Mouse (Mus musculus): ENCODE measurements around the gene Synm. TPM values are rescaled to one million over a fixed set of nuclear protein-coding genes. Genes with fewer than 3 reads are reported as not detected.

The Synm gene
- polyA plus RNA-seq, 1 experiment = 268 TPM

DNA sequence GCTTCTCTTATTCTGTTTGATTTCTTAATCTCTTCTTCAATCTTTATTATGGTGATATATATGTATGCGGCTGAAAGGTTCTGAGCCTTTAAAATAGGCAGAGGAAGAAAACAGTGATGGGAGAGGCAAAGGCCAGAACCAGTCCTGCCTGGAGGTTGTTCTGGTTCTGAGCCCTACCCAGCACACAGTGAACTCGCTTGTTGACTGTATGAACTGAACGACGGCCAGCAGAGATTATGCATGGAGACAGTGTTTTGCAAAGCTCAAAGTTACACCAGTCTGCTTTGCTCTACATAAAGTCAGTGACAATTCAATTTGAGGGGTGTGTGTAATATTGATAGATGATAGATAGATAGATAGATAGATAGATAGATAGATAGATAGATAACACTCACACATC lies 60.2 kb downstream of the Synm start:
- DNase-seq (ENCODE audit: low spot score) = no peak

DNA sequence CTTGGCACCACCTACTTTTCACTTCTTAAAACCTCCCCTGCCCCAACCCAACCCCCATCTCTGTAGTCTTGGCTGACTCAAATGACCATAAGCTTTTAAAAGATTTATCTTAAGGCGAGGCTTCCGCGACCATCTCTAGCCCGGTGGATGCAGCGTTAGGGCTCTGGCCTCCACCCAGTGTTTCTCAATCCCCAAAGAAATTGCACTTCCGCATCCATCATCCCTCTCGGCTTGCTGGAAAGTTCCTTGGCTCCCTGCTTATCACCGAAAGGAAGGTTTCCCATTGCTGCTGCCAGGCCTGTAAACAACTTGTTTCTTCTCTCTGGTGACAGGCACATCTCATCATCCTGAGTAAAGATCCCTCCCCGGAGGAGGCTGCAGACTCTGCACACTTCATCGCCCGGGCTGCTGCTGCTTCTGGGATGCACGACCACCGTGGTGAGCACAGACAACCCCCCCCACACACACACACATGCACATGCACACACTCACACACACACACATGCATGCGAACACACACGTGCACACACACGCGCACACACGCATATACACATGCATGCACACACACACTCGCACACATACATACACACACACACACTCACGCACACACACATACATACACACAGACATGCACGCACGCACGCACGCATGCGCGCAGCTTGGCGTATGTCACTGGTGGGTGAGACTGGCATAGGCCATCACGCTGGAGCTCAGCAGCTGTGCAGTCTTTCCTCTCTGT lies 61.5 kb downstream of the Synm start:
- no peak for DNase-seq (ENCODE audit: low spot score)

DNA sequence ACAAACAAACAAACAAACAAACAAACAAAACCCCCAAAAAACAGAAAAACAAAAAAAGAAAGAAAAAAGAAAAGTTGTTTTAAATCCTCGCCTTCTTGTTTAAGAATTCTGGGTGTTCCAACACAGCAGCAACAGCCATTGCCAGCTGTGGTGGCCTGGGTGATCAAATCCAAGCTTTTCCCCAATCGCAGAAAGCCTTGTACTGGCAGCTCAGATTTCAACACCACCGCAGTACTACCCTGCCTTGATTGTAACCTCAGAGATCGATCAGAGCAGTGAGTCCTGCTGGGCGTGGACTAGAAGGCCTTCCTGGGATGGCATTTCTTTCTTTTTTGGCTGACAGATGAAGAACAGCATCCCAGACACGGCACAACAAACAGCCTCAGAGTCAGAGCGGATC lies 63.6 kb downstream of the Synm start:
- DNase-seq (ENCODE audit: low spot score) = no peak

DNA sequence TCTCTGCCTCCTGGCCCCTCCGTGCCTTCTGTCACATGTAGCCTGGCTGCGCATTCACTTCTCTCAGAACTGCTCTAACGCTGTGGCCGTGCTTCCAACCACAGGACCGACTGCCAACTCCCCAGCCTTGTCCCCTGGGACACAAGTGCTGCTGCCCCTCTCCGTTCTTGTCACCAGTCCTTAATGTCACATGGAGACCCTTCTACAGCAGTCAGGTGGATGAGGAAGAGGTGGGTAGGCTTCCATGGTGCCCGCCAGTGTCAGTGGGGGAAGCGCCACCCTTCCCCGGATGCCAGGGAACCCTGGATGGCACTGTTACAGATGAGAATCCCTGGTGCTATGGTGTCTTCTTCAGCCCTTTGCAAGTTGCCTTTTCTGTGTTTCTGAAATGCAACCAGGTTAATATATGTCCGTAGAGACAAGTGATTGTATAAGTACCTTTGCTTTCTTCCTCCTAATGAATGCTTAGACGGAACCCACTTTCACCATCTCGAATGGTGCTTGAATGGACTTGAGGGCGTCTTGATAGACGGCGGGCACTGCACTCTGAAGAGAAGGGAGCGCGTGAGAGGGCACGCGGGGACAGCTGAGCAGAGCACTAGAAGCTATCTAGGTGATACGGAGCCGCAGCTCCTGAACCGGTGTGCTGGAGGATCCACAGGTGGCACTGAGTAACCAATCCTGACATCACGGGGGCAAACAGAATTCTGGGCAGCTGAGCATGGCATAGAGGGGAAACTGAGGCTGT lies 66.6 kb downstream of the Synm start:
- no peak for DNase-seq (ENCODE audit: low spot score)

DNA sequence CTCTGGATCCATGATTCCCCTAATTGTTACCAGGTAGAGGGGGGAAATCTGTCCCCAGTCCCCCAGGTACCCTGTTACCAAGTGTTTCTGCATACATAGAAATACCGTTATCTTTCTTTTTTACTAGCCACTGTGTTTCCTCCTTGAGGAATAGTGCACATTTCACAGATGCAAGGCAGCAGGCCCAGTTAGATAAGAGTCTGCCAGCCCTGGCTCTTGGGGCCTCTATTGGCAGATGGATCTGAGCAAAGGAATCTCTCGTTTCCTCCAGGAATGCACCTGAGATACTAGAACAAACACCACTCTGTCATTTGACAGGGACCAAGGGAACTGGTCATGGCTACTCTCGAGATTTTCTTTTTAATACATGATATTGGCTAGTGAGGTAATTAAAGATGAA lies 67.4 kb downstream of the Synm start:
- DNase-seq (ENCODE audit: low spot score) = no peak

DNA sequence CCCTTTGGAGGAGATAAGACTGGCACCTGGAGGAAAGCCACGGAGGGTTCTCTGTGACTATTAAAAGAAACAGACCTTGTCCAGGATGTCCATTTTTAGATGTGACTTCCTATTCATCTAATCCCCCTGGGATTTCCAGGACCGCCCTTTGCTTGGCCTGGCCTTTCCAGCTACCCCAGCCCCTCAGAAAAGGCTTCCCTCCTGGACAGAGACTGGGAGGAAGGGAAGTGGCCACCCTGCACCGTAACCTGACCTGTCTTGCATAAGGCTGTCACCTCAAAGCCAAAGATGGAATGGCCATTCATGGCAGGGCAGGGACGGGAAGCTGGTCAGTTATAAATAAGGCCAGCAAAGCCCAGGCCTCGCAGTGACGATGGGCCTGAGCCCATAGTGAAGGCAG lies 68.5 kb downstream of the Synm start:
- DNase-seq (ENCODE audit: low spot score) = no peak

DNA sequence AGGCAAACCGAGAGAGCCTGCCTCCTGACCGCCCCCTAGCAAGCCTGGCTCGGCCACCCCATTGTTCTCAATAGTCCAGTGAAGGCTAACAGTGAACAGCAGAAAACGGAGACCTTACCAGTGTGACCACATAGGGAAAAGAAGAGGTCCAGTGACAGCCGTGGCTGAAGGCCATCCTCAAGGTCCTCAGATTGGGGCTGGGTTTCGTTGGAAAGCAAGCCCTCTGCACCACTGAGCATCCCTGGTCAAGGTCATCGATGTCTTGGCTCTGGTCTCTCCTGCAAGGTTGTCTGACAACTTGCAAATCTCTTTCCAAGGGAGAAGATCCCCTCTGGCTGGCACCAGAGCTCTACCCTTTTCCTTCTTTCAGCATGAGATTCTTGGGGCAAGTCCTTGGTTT lies 69.7 kb downstream of the Synm start:
- no peak for DNase-seq (ENCODE audit: low spot score)

DNA sequence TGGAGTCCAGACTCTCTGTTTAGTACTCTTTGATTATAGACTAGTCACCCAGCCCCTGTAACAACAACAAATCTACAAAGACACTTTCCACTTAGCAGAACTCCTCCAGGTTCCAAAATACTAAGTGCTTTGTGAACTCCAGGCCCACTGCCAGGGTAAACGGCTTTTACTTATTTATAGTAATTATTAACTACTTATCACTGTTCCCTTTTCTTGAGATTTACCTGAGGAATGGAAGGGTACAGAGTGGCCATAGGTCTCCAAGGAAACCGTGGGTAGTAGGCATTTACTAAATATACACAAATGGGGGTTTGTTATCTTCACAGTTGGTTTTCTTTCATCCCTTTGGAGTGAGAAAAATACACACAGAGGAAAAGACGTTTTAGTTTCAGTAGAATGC lies 71.3 kb downstream of the Synm start:
- no peak for DNase-seq (ENCODE audit: low spot score)

DNA sequence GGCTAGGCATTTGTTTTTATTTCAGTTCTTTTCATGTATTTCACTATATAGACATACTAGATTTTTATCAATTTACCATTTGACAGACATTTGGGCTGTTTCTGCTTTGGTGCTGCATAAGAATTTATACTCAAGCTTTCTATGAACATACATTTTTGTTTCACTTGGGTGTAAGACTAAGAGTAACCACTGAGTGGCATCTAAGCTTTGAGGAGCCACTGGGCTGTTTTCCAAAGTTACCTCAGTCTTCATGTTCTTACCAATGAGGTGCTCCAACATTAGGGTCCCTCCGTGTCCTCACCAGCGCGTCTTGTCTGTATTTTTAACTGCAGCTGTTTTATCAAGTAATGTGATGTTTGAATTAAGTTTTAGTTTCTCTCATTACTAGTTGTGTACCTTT lies 73.0 kb downstream of the Synm start:
- no peak for DNase-seq (ENCODE audit: low spot score)

DNA sequence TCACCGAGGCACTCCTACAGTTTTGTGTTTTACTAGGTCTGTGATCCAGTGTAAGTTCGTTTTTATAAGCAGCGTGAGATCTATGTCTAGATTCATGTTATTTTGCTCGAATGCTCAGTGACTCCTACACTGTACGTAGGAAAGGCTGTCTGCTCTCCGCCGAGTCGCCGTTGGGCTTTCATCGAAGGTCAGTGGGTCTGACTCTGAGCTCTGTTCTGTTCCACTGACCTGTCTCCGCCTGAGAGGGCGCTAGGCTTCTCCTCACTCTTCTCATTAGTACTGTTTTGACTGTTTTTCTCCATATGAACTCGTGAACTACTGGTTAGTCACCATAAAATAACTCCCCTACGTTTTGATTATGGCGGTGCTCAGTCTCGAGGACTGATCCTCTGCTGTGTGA lies 76.5 kb downstream of the Synm start:
- no peak for DNase-seq (ENCODE audit: low spot score)

DNA sequence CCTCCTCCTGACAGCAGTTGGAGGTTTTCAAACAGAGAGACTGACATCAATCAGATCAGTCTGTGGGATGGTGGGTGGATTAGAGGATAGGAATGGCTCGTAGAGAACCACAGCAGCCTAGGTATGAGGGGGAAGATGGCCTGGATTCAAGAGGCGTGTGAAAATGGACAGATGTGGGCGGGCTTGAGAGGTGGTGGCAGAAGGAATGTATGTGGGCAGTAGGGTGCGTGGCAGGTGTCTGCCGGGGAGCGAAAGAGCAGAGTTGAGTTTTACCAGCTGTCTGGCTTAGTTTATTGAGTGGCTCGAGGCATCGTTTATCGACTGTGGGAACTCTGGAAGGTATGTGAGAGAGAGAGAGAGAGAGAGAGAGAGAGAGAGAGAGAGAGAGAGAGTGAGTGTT lies 78.5 kb downstream of the Synm start:
- no peak for DNase-seq (ENCODE audit: low spot score)

Other genes starting within 250 kb of the Synm start
- 36.5 and 38.5 TPM in 2 replicates for gene Lrrc28, start 114.5 kb downstream of the Synm start, polyA plus RNA-seq (2012; rRNA removed)
- gene Ttc23, start 112.3 kb downstream of the Synm start, polyA plus RNA-seq (2012; rRNA removed) = 15.3 and 21.1 TPM in 2 replicates
- gene Igf1r, start 193.1 kb upstream of the Synm start, polyA plus RNA-seq (2012; rRNA removed) = 20.1 and 25.4 TPM in 2 replicates